Comparison of ENCODE assay signal across 17 mouse cellular contexts in genomic region chr6:22944191-22944590, GRCm38 (mm10).
"Had no signal": no experiment of that assay in that cellular context is flagged by ENCODE, and none has a peak within 500 bp of the region (broad histone marks: within the 10 kb centered on the region; RNA-seq: fewer than 3 reads in every experiment).

No protein-coding gene starts in this region.

- ATAC-seq: hindbrain, postnatal 0 days; intestine, embryonic 16.5 days; liver, embryonic 12.5 days had no signal

- DNase-seq: gastrocnemius, adult 2 months; gastrocnemius, postnatal 10 days; gastrocnemius, postnatal 25 days; heart, adult 11 months; heart, adult 2 months; heart, postnatal 14 days; heart, postnatal 36 days; kidney, adult 18-20 months; kidney, adult 8-10 months; kidney, postnatal 10 days; kidney, postnatal 25 days; kidney, postnatal 4 days; layer of hippocampus, postnatal 36 days; left cerebral cortex, postnatal 4 days had no signal
